Mouse (Mus musculus): ENCODE measurements at regions not wholly inside any gene's neighbourhood (a gene's known extent, or its start where the extent isn't known, plus 50 kb on each side); places are given as distances from the start of the nearest gene placed in this dataset.

GRCm38 (mm10) chr2:48493574-48493973, 320.3 kb upstream of the Acvr2a start:
- Histone ChIP-seq H3K4me2 (ENCODE audit: low read depth, low read length) (no peak overlapping the region), H3K4me3 (ENCODE audit: low read depth, low read length) (no peak overlapping the region), H3K9ac (ENCODE audit: low read depth, low read length) (no peak overlapping the region), H3K27ac (ENCODE audit: low read length) (no peak overlapping the region), H3K9me3 (replicated peaks; ENCODE audit: control insufficient read depth, low read length) (no peaks in the 10 kb centered on the region), H3K36me3 (ENCODE audit: control insufficient read depth, insufficient read depth) (no peaks in the 10 kb centered on the region), H3K4me1 (ENCODE audit: control insufficient read depth, low read depth, low read length) (no peaks in the 10 kb centered on the region), H3K27me3 (ENCODE audit: control insufficient read depth, insufficient read depth, low read depth, low read length) (no peaks in the 10 kb centered on the region)
- no peak for ATAC-seq (ENCODE audit: low read depth)
- WGBS (ENCODE audit: insufficient replicate concordance): 74% methylated on average over 3 of the region's 3 CpGs

- Histone ChIP-seq H3K27ac (ENCODE audit: low read length) (no peak overlapping the region), H3K4me2 (ENCODE audit: low read depth, low read length) (no peak overlapping the region), H3K36me3 (ENCODE audit: control insufficient read depth, insufficient read depth) (no peaks in the 10 kb centered on the region), H3K4me3 (ENCODE audit: low read depth, low read length) (no peak overlapping the region), H3K9ac (ENCODE audit: low read depth, low read length) (no peak overlapping the region), H3K9me3 (replicated peaks; ENCODE audit: control insufficient read depth, low read length) (no peaks in the 10 kb centered on the region), H3K27me3 (ENCODE audit: control insufficient read depth, insufficient read depth, low read depth, low read length) (no peaks in the 10 kb centered on the region), H3K4me1 (ENCODE audit: control insufficient read depth, low read depth, low read length) (no peaks in the 10 kb centered on the region)
- 48% methylated on average over 2 of the region's 2 CpGs for whole genome bisulfite sequencing (ENCODE audit: insufficient replicate concordance)
- no peak for ATAC-seq (ENCODE audit: low read depth)
These were observed 319.8 kb upstream of the Acvr2a start for GRCm38 (mm10) chr2:48494065-48494464.

GRCm38 (mm10) chr2:48494632-48495031, 319.3 kb upstream of the Acvr2a start:
- no peaks in the 10 kb centered on the region for H3K27me3 ChIP-seq (ENCODE audit: control insufficient read depth, insufficient read depth, low read depth, low read length)
- no peak overlapping the region for H3K27ac ChIP-seq (ENCODE audit: low read length)
- no peak overlapping the region for H3K9ac ChIP-seq (ENCODE audit: low read depth, low read length)
- no peak for ATAC-seq (ENCODE audit: low read depth)
- H3K36me3 ChIP-seq (ENCODE audit: control insufficient read depth, insufficient read depth): no peaks in the 10 kb centered on the region
- WGBS (ENCODE audit: insufficient replicate concordance): 81% methylated on average over 3 of the region's 3 CpGs
- no peak overlapping the region for H3K4me3 ChIP-seq (ENCODE audit: low read depth, low read length)
- no peaks in the 10 kb centered on the region for H3K9me3 ChIP-seq (replicated peaks; ENCODE audit: control insufficient read depth, low read length)
- H3K4me2 ChIP-seq (ENCODE audit: low read depth, low read length): no peak overlapping the region
- H3K4me1 ChIP-seq (ENCODE audit: control insufficient read depth, low read depth, low read length): no peaks in the 10 kb centered on the region

GRCm38 (mm10) chr2:48498047-48498723, 315.7 kb upstream of the Acvr2a start:
- no peaks in the 10 kb centered on the region for H3K9me3 ChIP-seq (replicated peaks; ENCODE audit: control insufficient read depth, low read length)
- H3K4me1 ChIP-seq (ENCODE audit: control insufficient read depth, low read depth, low read length): no peaks in the 10 kb centered on the region
- H3K4me2 ChIP-seq (ENCODE audit: low read depth, low read length): no peak overlapping the region
- H3K9ac ChIP-seq (ENCODE audit: low read depth, low read length): no peak overlapping the region
- WGBS (ENCODE audit: insufficient replicate concordance): 63% methylated on average over 5 of the region's 5 CpGs
- no peaks in the 10 kb centered on the region for H3K27me3 ChIP-seq (ENCODE audit: control insufficient read depth, insufficient read depth, low read depth, low read length)
- H3K27ac ChIP-seq (ENCODE audit: low read length): no peak overlapping the region
- H3K36me3 ChIP-seq (ENCODE audit: control insufficient read depth, insufficient read depth): no peaks in the 10 kb centered on the region
- ATAC-seq (ENCODE audit: low read depth): no peak
- no peak overlapping the region for H3K4me3 ChIP-seq (ENCODE audit: low read depth, low read length)

- H3K9me3 ChIP-seq (replicated peaks; ENCODE audit: control insufficient read depth, low read length): no peaks in the 10 kb centered on the region
- H3K27me3 ChIP-seq (ENCODE audit: control insufficient read depth, insufficient read depth, low read depth, low read length): no peaks in the 10 kb centered on the region
- no peak overlapping the region for H3K9ac ChIP-seq (ENCODE audit: low read depth, low read length)
- no peak for ATAC-seq (ENCODE audit: low read depth)
- no peak overlapping the region for H3K4me2 ChIP-seq (ENCODE audit: low read depth, low read length)
- H3K27ac ChIP-seq (ENCODE audit: low read length): no peak overlapping the region
- no peaks in the 10 kb centered on the region for H3K36me3 ChIP-seq (ENCODE audit: control insufficient read depth, insufficient read depth)
- 63% methylated on average over 6 of the region's 6 CpGs for WGBS (ENCODE audit: insufficient replicate concordance)
- H3K4me3 ChIP-seq (ENCODE audit: low read depth, low read length): no peak overlapping the region
- H3K4me1 ChIP-seq (ENCODE audit: control insufficient read depth, low read depth, low read length): no peaks in the 10 kb centered on the region
These were observed 314.5 kb upstream of the Acvr2a start for GRCm38 (mm10) chr2:48499396-48499795.

- Histone ChIP-seq H3K4me2 (ENCODE audit: low read depth, low read length) (no peak overlapping the region), H3K4me1 (ENCODE audit: control insufficient read depth, low read depth, low read length) (no peaks in the 10 kb centered on the region), H3K9ac (ENCODE audit: low read depth, low read length) (no peak overlapping the region), H3K27me3 (ENCODE audit: control insufficient read depth, insufficient read depth, low read depth, low read length) (no peaks in the 10 kb centered on the region), H3K27ac (ENCODE audit: low read length) (no peak overlapping the region), H3K36me3 (ENCODE audit: control insufficient read depth, insufficient read depth) (no peaks in the 10 kb centered on the region), H3K9me3 (replicated peaks; ENCODE audit: control insufficient read depth, low read length) (no peaks in the 10 kb centered on the region), H3K4me3 (ENCODE audit: low read depth, low read length) (no peak overlapping the region)
- ATAC-seq (ENCODE audit: low read depth): no peak
- 30% methylated on average over 2 of the region's 2 CpGs for WGBS (ENCODE audit: insufficient replicate concordance)
These were observed 312.5 kb upstream of the Acvr2a start for GRCm38 (mm10) chr2:48501387-48501786.

GRCm38 (mm10) chr2:48513848-48514247, 300.1 kb upstream of the Acvr2a start:
- no peak for ATAC-seq (ENCODE audit: low read depth)
- Histone ChIP-seq H3K9me3 (replicated peaks; ENCODE audit: control insufficient read depth, low read length) (no peaks in the 10 kb centered on the region), H3K27ac (ENCODE audit: low read length) (no peak overlapping the region), H3K4me3 (ENCODE audit: low read depth, low read length) (no peak overlapping the region), H3K36me3 (ENCODE audit: control insufficient read depth, insufficient read depth) (no peaks in the 10 kb centered on the region), H3K4me1 (ENCODE audit: control insufficient read depth, low read depth, low read length) (no peaks in the 10 kb centered on the region), H3K9ac (ENCODE audit: low read depth, low read length) (no peak overlapping the region), H3K27me3 (ENCODE audit: control insufficient read depth, insufficient read depth, low read depth, low read length) (no peaks in the 10 kb centered on the region), H3K4me2 (ENCODE audit: low read depth, low read length) (no peak overlapping the region)

GRCm38 (mm10) chr2:48519838-48520404, 294.0 kb upstream of the Acvr2a start:
- H3K27ac ChIP-seq (ENCODE audit: low read length): no peak overlapping the region
- H3K4me3 ChIP-seq (ENCODE audit: low read depth, low read length): no peak overlapping the region
- H3K9me3 ChIP-seq (replicated peaks; ENCODE audit: control insufficient read depth, low read length): no peaks in the 10 kb centered on the region
- H3K9ac ChIP-seq (ENCODE audit: low read depth, low read length): no peak overlapping the region
- no peak overlapping the region for H3K4me2 ChIP-seq (ENCODE audit: low read depth, low read length)
- H3K27me3 ChIP-seq (ENCODE audit: control insufficient read depth, insufficient read depth, low read depth, low read length): no peaks in the 10 kb centered on the region
- WGBS (ENCODE audit: insufficient replicate concordance): 42% methylated on average over 5 of the region's 5 CpGs
- H3K4me1 ChIP-seq (ENCODE audit: control insufficient read depth, low read depth, low read length): no peaks in the 10 kb centered on the region
- ATAC-seq (ENCODE audit: low read depth): no peak
- no peaks in the 10 kb centered on the region for H3K36me3 ChIP-seq (ENCODE audit: control insufficient read depth, insufficient read depth)

GRCm38 (mm10) chr2:48520535-48520971, 293.4 kb upstream of the Acvr2a start:
- Histone ChIP-seq H3K4me1 (ENCODE audit: control insufficient read depth, low read depth, low read length) (no peaks in the 10 kb centered on the region), H3K9me3 (replicated peaks; ENCODE audit: control insufficient read depth, low read length) (no peaks in the 10 kb centered on the region), H3K4me2 (ENCODE audit: low read depth, low read length) (no peak overlapping the region), H3K36me3 (ENCODE audit: control insufficient read depth, insufficient read depth) (no peaks in the 10 kb centered on the region), H3K9ac (ENCODE audit: low read depth, low read length) (no peak overlapping the region), H3K27me3 (ENCODE audit: control insufficient read depth, insufficient read depth, low read depth, low read length) (no peaks in the 10 kb centered on the region), H3K4me3 (ENCODE audit: low read depth, low read length) (no peak overlapping the region), H3K27ac (ENCODE audit: low read length) (no peak overlapping the region)
- WGBS (ENCODE audit: insufficient replicate concordance): 56% methylated on average over 2 of the region's 2 CpGs
- no peak for ATAC-seq (ENCODE audit: low read depth)

All from liver, embryonic 16.5 days (tissue).